Mouse (Mus musculus): ENCODE results near the gene Thsd4.

GRCm38 (mm10) chr9:60141081-60141514, 380.7 kb downstream of the Thsd4 start:
- TF ChIP-seq POLR2A (IDR thresholded peaks at IDR 0.05; ENCODE audit: low read depth, low read length) (no peak), CTCF (IDR thresholded peaks at IDR 0.05; ENCODE audit: extremely low read depth, insufficient read length, insufficient replicate concordance, low read depth, low read length) (no peak)

All from small intestine, adult 2 months (tissue).